Mouse (Mus musculus) heart, postnatal 4 days (tissue): ENCODE measurements around the gene Rrh. TPM values are rescaled to one million over a fixed set of nuclear protein-coding genes. Genes with fewer than 3 reads are reported as not detected.
A peak's percentile ranks its signal among the peaks of the same experiment; 100 is the strongest.

Source experiments
- DNase-seq: peaks from one replicate; pipeline ENCODE4 v3.0.0; 2021
- total RNA-seq, 2 experiments: library from RNA; stranded (reverse); gene quantifications; 2 replicates each; pipeline ENCODE4 v1.2.3; 2021

Rrh gene
- total RNA-seq, result under 1 TPM; 0.20 to 0.21 TPM

- no peak for DNase-seq
Observed at GRCm38 (mm10) chr3:129822206-129822775, at the start of gene Rrh. TSS of gene Rrh (minus strand) at chr3:129822587.

- DNase-seq, result peak; percentile 67
Observed at GRCm38 (mm10) chr3:129863698-129864097, 41.3 kb upstream of the Rrh start.

GRCm38 (mm10) chr3:129862592-129862991 lies 40.2 kb upstream of the Rrh start:
- DNase-seq, result no peak

- no peak for DNase-seq
Observed at GRCm38 (mm10) chr3:129846846-129847245, 24.5 kb upstream of the Rrh start.

GRCm38 (mm10) chr3:129845868-129846267 lies 23.5 kb upstream of the Rrh start:
- no peak for DNase-seq

- DNase-seq, result no peak
Observed at GRCm38 (mm10) chr3:129838017-129838416, 15.6 kb upstream of the Rrh start.

- DNase-seq, result no peak
Observed at GRCm38 (mm10) chr3:129836965-129837364, 14.6 kb upstream of the Rrh start.

- DNase-seq, result peak; percentile 6
Observed at GRCm38 (mm10) chr3:129836051-129836697, 13.8 kb upstream of the Rrh start.

GRCm38 (mm10) chr3:129835388-129835934 lies 13.1 kb upstream of the Rrh start, which contains the start of gene Cfi:
TSS of gene Cfi (plus strand) at chr3:129835884.
- DNase-seq, result peak; percentile 7

GRCm38 (mm10) chr3:129831035-129831568 lies 8.7 kb upstream of the Rrh start, which contains the start of gene Gar1:
TSS of gene Gar1 (minus strand) at chr3:129831396.
- DNase-seq, result peak; percentile 96

GRCm38 (mm10) chr3:129830626-129831025 lies 8.2 kb upstream of the Rrh start:
- DNase-seq, result peak; percentile 56

- DNase-seq, result no peak
Observed at GRCm38 (mm10) chr3:129827691-129828090, 5.3 kb upstream of the Rrh start.

GRCm38 (mm10) chr3:129826691-129827090 lies 4.3 kb upstream of the Rrh start:
- no peak for DNase-seq

- DNase-seq, result no peak
Observed at GRCm38 (mm10) chr3:129824891-129825290, 2.5 kb upstream of the Rrh start.

- no peak for DNase-seq
Observed at GRCm38 (mm10) chr3:129824146-129824545, 1.8 kb upstream of the Rrh start.

- no peak for DNase-seq
Observed at GRCm38 (mm10) chr3:129823293-129823692, 906 bp upstream of the Rrh start.

- no peak for DNase-seq
Observed at GRCm38 (mm10) chr3:129821736-129822135, 651 bp downstream of the Rrh start.

GRCm38 (mm10) chr3:129820847-129821246 lies 1.5 kb downstream of the Rrh start:
- DNase-seq, result no peak

- DNase-seq, result no peak
Observed at GRCm38 (mm10) chr3:129803765-129804164, 18.6 kb downstream of the Rrh start, which contains the start of gene Lrit3. TSS of gene Lrit3 (minus strand) at chr3:129804030.

- no peak for DNase-seq
Observed at GRCm38 (mm10) chr3:129799011-129799410, 23.4 kb downstream of the Rrh start.

GRCm38 (mm10) chr3:129798551-129798950 lies 23.8 kb downstream of the Rrh start:
- no peak for DNase-seq

GRCm38 (mm10) chr3:129797341-129797740 lies 25.0 kb downstream of the Rrh start:
- no peak for DNase-seq

GRCm38 (mm10) chr3:129793801-129794200 lies 28.6 kb downstream of the Rrh start:
- no peak for DNase-seq

- DNase-seq, result no peak
Observed at GRCm38 (mm10) chr3:129782746-129783145, 39.6 kb downstream of the Rrh start.
